Mouse (Mus musculus): ENCODE data around the gene Ino80d. TPM values are rescaled to one million over a fixed set of nuclear protein-coding genes. Genes with fewer than 3 reads are reported as not detected.

Ino80d gene
- total RNA-seq (2023), result 10 to 100 TPM; 75.9 to 77.7 TPM

GRCm38 (mm10) chr1:63114136-63114781 lies at the start of gene Ino80d:
TSS of gene Ino80d (minus strand) at chr1:63114667.

Other genes with a start within 250 kb of the Ino80d start
- gene Eef1b2, start 62.2 kb upstream of the Ino80d start, total RNA-seq (2023), result 1,000 to 10,000 TPM; 1,727 to 1,756 TPM
- gene Ndufs1, start 62.2 kb upstream of the Ino80d start, total RNA-seq (2023), result 10 to 100 TPM; 68.1 to 84.6 TPM
- gene Gpr1, start 99.9 kb upstream of the Ino80d start, total RNA-seq (2023), result not detected
- gene Zdbf2, start 158.6 kb upstream of the Ino80d start, total RNA-seq (2023), result not detected